Mouse (Mus musculus) MEL (cell line): ENCODE results near the gene Cd274. TPM values are rescaled to one million over a fixed set of nuclear protein-coding genes. Genes with fewer than 3 reads are reported as not detected.

Source experiments
- DNase-seq: peaks from one replicate; pipeline ENCODE4 v3.0.0; 2011; ENCODE audit warnings: low read depth, low spot score
- H3K27ac ChIP-seq: 2 replicates; pipeline ENCODE4 v1.5.1; 2012; ENCODE audit warnings: low read depth, mild to moderate bottlenecking, control low read depth, low read length, moderate library complexity; ENCODE audit not compliant: control insufficient read depth
- H3K27me3 ChIP-seq, 2 experiments: fragments of 150-350 bp in 1 of 2; sonication (generic) in 1 of 2; 2 replicates each; pipeline ENCODE4 v1.6.1; 2012; ENCODE audit warnings: low read length in 2 of 2, mild to moderate bottlenecking in 2 of 2, improper control_type of control experiment in 1 of 2, moderate library complexity in 1 of 2; ENCODE audit not compliant: insufficient read depth in 2 of 2, control insufficient read depth in 1 of 2
- H3K36me3 ChIP-seq, 2 experiments: 2 replicates each; pipeline ENCODE4 v1.6.1; 2012 to 2014; ENCODE audit warnings: low read length in 2 of 2, improper control_type of control experiment in 1 of 2, inconsistent platforms in 1 of 2, mild to moderate bottlenecking in 1 of 2; ENCODE audit not compliant: insufficient read depth in 2 of 2, control insufficient read depth in 1 of 2
- H3K4me1 ChIP-seq, 2 experiments: fragments of 150-350 bp in 1 of 2; sonication (generic) in 1 of 2; 2 replicates each; pipeline ENCODE4 v1.6.1; 2012; ENCODE audit warnings: low read length in 2 of 2, improper control_type of control experiment in 1 of 2, mild to moderate bottlenecking in 1 of 2; ENCODE audit not compliant: insufficient read depth in 2 of 2, control insufficient read depth in 1 of 2
- H3K4me3 ChIP-seq, 2 experiments: fragments of 150-350 bp in 1 of 2; sonication (generic) in 1 of 2; 2 replicates each; pipeline ENCODE4 v1.5.1; 2012; ENCODE audit warnings: low read depth in 2 of 2, low read length in 2 of 2, mild to moderate bottlenecking in 2 of 2, moderate library complexity in 2 of 2, control low read depth in 1 of 2, improper control_type of control experiment in 1 of 2; ENCODE audit not compliant: control insufficient read depth in 1 of 2, insufficient read depth in 1 of 2
- H3K79me2 ChIP-seq: 2 replicates; pipeline ENCODE4 v1.6.1; 2012; ENCODE audit warnings: mild to moderate bottlenecking, low read length, moderate library complexity; ENCODE audit not compliant: control insufficient read depth, poor library complexity, insufficient read depth
- H3K9ac ChIP-seq: 2 replicates; pipeline ENCODE4 v1.6.1; 2012; ENCODE audit warnings: low read depth, mild to moderate bottlenecking, control low read depth, low read length, moderate library complexity; ENCODE audit not compliant: control insufficient read depth, poor library complexity, severe bottlenecking
- H3K9me3 ChIP-seq: fragments of 150-350 bp; sonication (generic); replicated peaks from 2 replicates; pipeline ENCODE4 v1.6.1; 2012; ENCODE audit warnings: mild to moderate bottlenecking, low read length, improper control_type of control experiment, moderate library complexity; ENCODE audit not compliant: insufficient read depth
- BHLHE40 ChIP-seq: IDR thresholded peaks from 2 replicates; pipeline ENCODE4 v1.6.1; 2012; ENCODE audit warnings: low read depth, mild to moderate bottlenecking, inconsistent platforms, low read length, improper control_type of control experiment, borderline replicate concordance
- CHD1 ChIP-seq: IDR thresholded peaks from 2 replicates; pipeline ENCODE4 v1.6.1; 2012; ENCODE audit warnings: low read depth, mild to moderate bottlenecking, inconsistent platforms, low read length, improper control_type of control experiment
- CHD2 ChIP-seq: IDR thresholded peaks from 2 replicates; pipeline ENCODE4 v1.6.1; 2011; ENCODE audit warnings: low read length, improper control_type of control experiment
- EP300 ChIP-seq, 2 experiments: IDR thresholded peaks; 2 replicates each; pipeline ENCODE4 v1.6.1; 2011; ENCODE audit warnings: improper control_type of control experiment in 2 of 2, low read length in 2 of 2, low read depth in 1 of 2, mild to moderate bottlenecking in 1 of 2
- ETS1 ChIP-seq: IDR thresholded peaks from 2 replicates; pipeline ENCODE4 v1.6.1; 2012; ENCODE audit warnings: low read depth, mild to moderate bottlenecking, inconsistent platforms, low read length, improper control_type of control experiment, moderate library complexity
- GABPA ChIP-seq: IDR thresholded peaks from 2 replicates; pipeline ENCODE4 v1.6.1; 2012; ENCODE audit warnings: low read depth, mild to moderate bottlenecking, inconsistent platforms, low read length, improper control_type of control experiment, moderate library complexity
- GATA1 ChIP-seq: IDR thresholded peaks from 2 replicates; pipeline ENCODE4 v1.6.1; 2011; ENCODE audit warnings: low read depth, low read length, improper control_type of control experiment
- HCFC1 ChIP-seq: IDR thresholded peaks from 2 replicates; pipeline ENCODE4 v1.6.1; 2012; ENCODE audit warnings: low read depth, mild to moderate bottlenecking, inconsistent platforms, low read length, improper control_type of control experiment, moderate library complexity
- MAFK ChIP-seq: IDR thresholded peaks from 2 replicates; pipeline ENCODE4 v1.6.1; 2011; ENCODE audit warnings: low read depth, mild to moderate bottlenecking, low read length, improper control_type of control experiment, borderline replicate concordance
- MAX ChIP-seq: IDR thresholded peaks from 2 replicates; pipeline ENCODE4 v1.6.1; 2011; ENCODE audit warnings: low read length, improper control_type of control experiment
- MAZ ChIP-seq: IDR thresholded peaks from 2 replicates; pipeline ENCODE4 v1.6.1; 2012; ENCODE audit warnings: low read depth, mild to moderate bottlenecking, inconsistent platforms, low read length, improper control_type of control experiment
- MEF2A ChIP-seq: IDR thresholded peaks from 2 replicates; pipeline ENCODE4 v1.6.1; 2014; ENCODE audit warnings: low read depth, mild to moderate bottlenecking, inconsistent platforms, low read length, improper control_type of control experiment; ENCODE audit not compliant: poor library complexity, insufficient replicate concordance, severe bottlenecking; ENCODE audit errors: extremely low read depth
- MYB ChIP-seq: IDR thresholded peaks from 2 replicates; pipeline ENCODE4 v1.6.1; 2011; ENCODE audit warnings: mild to moderate bottlenecking, low read depth, low read length, improper control_type of control experiment
- MYC ChIP-seq: IDR thresholded peaks from 2 replicates; pipeline ENCODE4 v1.6.1; 2011; ENCODE audit warnings: low read depth, mild to moderate bottlenecking, low read length, improper control_type of control experiment, moderate library complexity
- NRF1 ChIP-seq: IDR thresholded peaks from 2 replicates; pipeline ENCODE4 v1.6.1; 2014; ENCODE audit warnings: low read depth, mild to moderate bottlenecking, inconsistent platforms, low read length, improper control_type of control experiment, moderate library complexity; ENCODE audit not compliant: poor library complexity, insufficient read depth, severe bottlenecking
- POLR2A ChIP-seq, 2 experiments: IDR thresholded peaks; 2 replicates each; pipeline ENCODE4 v1.6.1; 2011 to 2012; ENCODE audit warnings: low read length in 2 of 2, mild to moderate bottlenecking in 2 of 2, control low read depth in 1 of 2, improper control_type of control experiment in 1 of 2, low read depth in 1 of 2, moderate library complexity in 1 of 2; ENCODE audit not compliant: control insufficient read depth in 1 of 2, insufficient read depth in 1 of 2, poor library complexity in 1 of 2
- POLR2AphosphoS5 ChIP-seq: IDR thresholded peaks from 2 replicates; pipeline ENCODE4 v1.6.1; 2012; ENCODE audit warnings: low read depth, borderline replicate concordance, mild to moderate bottlenecking, inconsistent platforms, low read length, moderate library complexity, mixed read lengths
- RAD21 ChIP-seq: IDR thresholded peaks from 2 replicates; pipeline ENCODE4 v1.6.1; 2011; ENCODE audit warnings: mild to moderate bottlenecking, low read depth, low read length, improper control_type of control experiment
- RCOR1 ChIP-seq: IDR thresholded peaks from 2 replicates; pipeline ENCODE4 v1.6.1; 2012; ENCODE audit warnings: low read depth, mild to moderate bottlenecking, inconsistent platforms, low read length, improper control_type of control experiment
- SIN3A ChIP-seq: IDR thresholded peaks from 2 replicates; pipeline ENCODE4 v1.6.1; 2012; ENCODE audit warnings: low read length, improper control_type of control experiment, inconsistent platforms
- SMC3 ChIP-seq: IDR thresholded peaks from 2 replicates; pipeline ENCODE4 v1.6.1; 2011; ENCODE audit warnings: low read depth, low read length, improper control_type of control experiment
- TAL1 ChIP-seq: IDR thresholded peaks from 2 replicates; pipeline ENCODE4 v1.6.1; 2012; ENCODE audit warnings: mild to moderate bottlenecking, inconsistent platforms, low read length, moderate library complexity, mixed read lengths
- TCF12 ChIP-seq: IDR thresholded peaks from 2 replicates; pipeline ENCODE4 v1.6.1; 2014; ENCODE audit warnings: low read depth, mild to moderate bottlenecking, inconsistent platforms, low read length, improper control_type of control experiment, moderate library complexity
- UBTF ChIP-seq: IDR thresholded peaks from 2 replicates; pipeline ENCODE4 v1.6.1; 2012; ENCODE audit warnings: low read depth, mild to moderate bottlenecking, inconsistent platforms, low read length, improper control_type of control experiment, moderate library complexity, borderline replicate concordance; ENCODE audit not compliant: insufficient read depth
- ZC3H11A ChIP-seq: IDR thresholded peaks from 2 replicates; pipeline ENCODE4 v1.6.1; 2012; ENCODE audit warnings: low read depth, mild to moderate bottlenecking, inconsistent platforms, low read length, improper control_type of control experiment
- ZKSCAN1 ChIP-seq: IDR thresholded peaks from 2 replicates; pipeline ENCODE4 v1.6.1; 2012; ENCODE audit warnings: low read depth, mild to moderate bottlenecking, inconsistent platforms, low read length, improper control_type of control experiment, moderate library complexity
- ZMIZ1 ChIP-seq: IDR thresholded peaks from 2 replicates; pipeline ENCODE4 v1.6.1; 2012; ENCODE audit warnings: low read depth, mild to moderate bottlenecking, inconsistent platforms, low read length, improper control_type of control experiment, moderate library complexity
- ZNF384 ChIP-seq: IDR thresholded peaks from 2 replicates; pipeline ENCODE4 v1.6.1; 2012; ENCODE audit warnings: low read depth, mild to moderate bottlenecking, inconsistent platforms, low read length, improper control_type of control experiment
- polyA plus RNA-seq, 2 experiments: library from polyadenylated mRNA; stranded (reverse) in 1 of 2; unstranded in 1 of 2; fragments of >175 nt in 1 of 2; fragments of >200 nt in 1 of 2; gene quantifications; 2 replicates each; pipeline versions ENCODE4 v1.2.1 to v1.2.4; 2012; ENCODE audit warnings: low replicate concordance in 2 of 2, low read depth in 1 of 2; ENCODE audit not compliant: insufficient read length in 2 of 2, insufficient read depth in 1 of 2, missing spikeins in 1 of 2
- total RNA-seq: library from RNA; depleted of rRNA; stranded (reverse); fragments of 300-350 nt; gene quantifications from 2 replicates; pipeline ENCODE4 v1.2.3, GENCODE M21; 2012

Cd274 gene
- total and polyA plus RNA-seq, 3 experiments = 3.1 to 5.0 TPM; not detected in 1

DNA sequence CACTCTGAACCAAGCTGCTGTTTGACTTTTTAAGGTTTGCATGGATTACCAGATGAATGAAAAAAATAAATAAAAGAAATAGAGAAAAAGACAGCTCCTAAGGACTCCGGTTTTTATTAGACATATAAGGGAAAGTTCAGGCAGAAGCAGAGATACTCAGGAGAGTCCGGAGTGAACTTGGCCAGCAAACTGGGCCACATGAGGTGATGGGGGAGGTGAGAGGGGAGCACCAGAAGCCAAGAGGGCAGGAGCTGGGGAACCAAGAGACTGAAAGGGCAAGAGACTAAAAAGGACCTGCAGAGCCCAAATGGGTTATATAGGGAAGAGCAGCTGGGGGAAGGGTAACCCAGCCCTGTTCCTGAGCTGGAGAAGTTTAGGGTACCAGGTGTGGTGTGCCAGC, 27.5 kb downstream of the Cd274 start:
- Histone ChIP-seq H3K4me1 (peaks cover 7 to 9% of the 10 kb centered on the region in 2 experiments), H3K79me2 (no peaks in the 10 kb centered on the region), H3K36me3 (peaks cover 0 to 14% of the 10 kb centered on the region in 2 experiments; a peak in 2 of 4 replicates), H3K27me3 (no peaks in the 10 kb centered on the region), H3K9ac (no peak overlapping the region), H3K4me3 (no peak overlapping the region), H3K9me3 (no peaks in the 10 kb centered on the region), H3K27ac (no peak overlapping the region)
- no peak for DNase-seq
- TF ChIP-seq ZMIZ1 (no peak), ZC3H11A (no peak), TAL1 (no peak), RAD21 (no peak), MYC (no peak), RCOR1 (no peak), ETS1 (no peak), ZKSCAN1 (no peak), BHLHE40 (no peak), SMC3 (no peak), POLR2AphosphoS5 (no peak), CHD2 (no peak), MAZ (no peak), MYB (no peak), MAX (no peak)

DNA sequence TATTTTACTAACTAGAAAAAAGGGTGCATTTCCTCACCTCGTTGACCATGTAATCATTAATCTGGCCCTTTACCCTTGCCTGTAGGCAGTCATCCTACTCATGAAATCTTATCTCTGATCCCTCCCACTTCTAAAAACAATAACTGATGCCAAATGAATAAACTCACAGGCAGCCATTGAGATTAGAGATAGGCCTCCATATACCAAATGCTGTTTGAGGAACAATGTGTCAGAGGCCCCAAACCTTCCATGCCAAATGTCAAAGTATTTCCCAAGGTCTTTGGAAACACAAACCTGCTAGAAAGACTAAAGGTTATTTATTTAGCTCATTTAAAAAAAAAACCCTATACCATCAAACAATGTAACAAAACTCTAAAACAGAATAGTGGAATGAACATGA, 29.1 kb downstream of the Cd274 start:
- TF ChIP-seq CHD1 = no peak
- TF ChIP-seq UBTF = no peak
- TF ChIP-seq TCF12 = peak; percentile 41; the same call in 1 of the 2 replicates
- no peak for TF ChIP-seq NRF1
- TF ChIP-seq POLR2A (IDR thresholded peaks at IDR 0.05; ENCODE audit: control insufficient read depth in 1 of 2, insufficient read depth in 1 of 2, low read depth in 1 of 2, low read length in 2 of 2, poor library complexity in 1 of 2) = no peak
- no peak for TF ChIP-seq ZC3H11A
- TF ChIP-seq MAFK = no peak
- TF ChIP-seq MAX = no peak
- no peak for TF ChIP-seq ZKSCAN1
- TF ChIP-seq MEF2A = no peak
- no peak for TF ChIP-seq HCFC1
- TF ChIP-seq MAZ = no peak
- peak; percentile 47; the same call in 1 of the 2 replicates for TF ChIP-seq RCOR1
- TF ChIP-seq ETS1 = peak; percentile 63
- TF ChIP-seq BHLHE40 = no peak
- TF ChIP-seq GABPA = no peak
- TF ChIP-seq POLR2AphosphoS5 = no peak
- TF ChIP-seq EP300 (IDR thresholded peaks at IDR 0.05; ENCODE audit: low read depth in 1 of 2, low read length in 2 of 2) = peak; percentile 48 to 76; a peak in 3 of 4 replicates
- peak; percentile 31; the same call in 1 of the 2 replicates for TF ChIP-seq SIN3A
- TF ChIP-seq ZNF384 = 0 out of 2 replicates have a peak, but pooled peaks have one; percentile 48
- TF ChIP-seq GATA1 = peak; percentile 82

More for the DNA sequence above, 29.1 kb downstream of the Cd274 start:
- Histone ChIP-seq H3K27me3 (no peaks in the 10 kb centered on the region), H3K79me2 (no peaks in the 10 kb centered on the region), H3K9me3 (no peaks in the 10 kb centered on the region), H3K36me3 (peaks cover 0 to 27% of the 10 kb centered on the region in 2 experiments; a peak in 2 of 4 replicates), H3K4me3 (no peak overlapping the region), H3K4me1 (peaks cover 19 to 20% of the 10 kb centered on the region in 2 experiments), H3K9ac (no peak overlapping the region), H3K27ac (no peak overlapping the region)
- DNase-seq = peak; percentile 65
